Mouse (Mus musculus): ENCODE data around the gene Prrg1.
A peak's percentile ranks its signal among the peaks of the same experiment; 100 is the strongest.

GRCm38 (mm10) chrX:78539734-78540133 is 44.0 kb downstream of the Prrg1 start:
- TF ChIP-seq CTCF (conservative IDR thresholded peaks at IDR 0.05; ENCODE audit: insufficient read depth, insufficient read length, low read depth, low read length): 0 out of 2 replicates have a peak, but pooled peaks have one; percentile 8
- no peak for TF ChIP-seq POLR2A (IDR thresholded peaks at IDR 0.05; ENCODE audit: low read depth, low read length)
